Mouse (Mus musculus) heart, embryonic 10.5 days (tissue): ENCODE data around the gene Rtl8b. TPM values are rescaled to one million over a fixed set of nuclear protein-coding genes. Genes with fewer than 3 reads are reported as not detected.
"Not testable (repeated sequence)": the region's sequence is repeated elsewhere in the genome, so short reads cannot be mapped to it uniquely, and the experiment has no call there.

Experiments
- DNase-seq: peaks from one replicate; pipeline ENCODE4 v3.0.0-alpha.2; 2017; ENCODE audit warnings: low spot score
- H3K27ac ChIP-seq: fragments of 300-500 bp; sonication (generic); 2 replicates; pipeline ENCODE4 v1.5.1; 2016; ENCODE audit warnings: mild to moderate bottlenecking
- H3K27me3 ChIP-seq: fragments of 300-500 bp; sonication (generic); 2 replicates; pipeline ENCODE4 v1.6.1; 2016; ENCODE audit warnings: mild to moderate bottlenecking; ENCODE audit not compliant: poor library complexity, insufficient read depth, severe bottlenecking
- H3K36me3 ChIP-seq: fragments of 300-500 bp; sonication (generic); 2 replicates; pipeline ENCODE4 v1.6.1; 2016; ENCODE audit warnings: mild to moderate bottlenecking, moderate library complexity
- H3K4me1 ChIP-seq: fragments of 300-500 bp; sonication (generic); 2 replicates; pipeline ENCODE4 v1.6.1; 2016; ENCODE audit warnings: mild to moderate bottlenecking
- H3K4me3 ChIP-seq: fragments of 300-500 bp; sonication (generic); 2 replicates; pipeline ENCODE4 v1.5.1; 2016; ENCODE audit warnings: mild to moderate bottlenecking, moderate library complexity
- H3K9me3 ChIP-seq: fragments of 300-500 bp; sonication (generic); 2 replicates; pipeline ENCODE4 v1.6.1; 2016; ENCODE audit warnings: mild to moderate bottlenecking, moderate library complexity
- WGBS: fragments of 180-500 bp; shearing (Covaris S2); methylation state at CpG from one replicate; pipeline ENCODE4 v1.1.7; 2016; 5-methylcytosine and 5-hydroxymethylcytosine counted together
- polyA plus RNA-seq: library from polyadenylated mRNA; unstranded; fragments of >200 nt; fragmentation: Nextera tagmentation; extraction: Ambion mirVana; gene quantifications from 2 replicates; pipeline ENCODE4 v1.2.1, GENCODE M21; 2016

Rtl8b gene
- polyA plus RNA-seq, 1 experiment from 2014 or later: 65.5 TPM

- H3K4me1 ChIP-seq, H3K27ac ChIP-seq, H3K9me3 ChIP-seq, H3K4me3 ChIP-seq, H3K27me3 ChIP-seq, DNase-seq, H3K36me3 ChIP-seq: not testable (repeated sequence)
- WGBS: no CpG with 5 or more reads among the region's 36 CpGs
Measured at GRCm38 (mm10) chrX:53669557-53670270, 494 bp downstream of the Rtl8b start.

GRCm38 (mm10) chrX:53652917-53653316, 17.3 kb downstream of the Rtl8b start:
- H3K27ac ChIP-seq, H3K4me3 ChIP-seq, H3K27me3 ChIP-seq, H3K36me3 ChIP-seq, H3K9me3 ChIP-seq, DNase-seq, H3K4me1 ChIP-seq: not testable (repeated sequence)
- 63% methylated on average over 4 of the region's 4 CpGs for WGBS

- WGBS: 77% methylated on average over 6 of the region's 6 CpGs
Measured at GRCm38 (mm10) chrX:53645885-53646284, 24.3 kb downstream of the Rtl8b start.

GRCm38 (mm10) chrX:53642980-53643961, 26.9 kb downstream of the Rtl8b start, which contains the start of gene Rtl8a:
Gene Rtl8a (minus strand): TSS chrX:53643682.
- H3K4me1 ChIP-seq, H3K36me3 ChIP-seq, H3K9me3 ChIP-seq, H3K27me3 ChIP-seq: not testable (repeated sequence)
- DNase-seq: peak; percentile 87
- peak within 1 kb of the TSS; percentile 29; the same call in 1 of the 2 replicates for H3K27ac ChIP-seq
- H3K4me3 ChIP-seq: peak within 1 kb of the TSS; percentile 36
- WGBS: 24% methylated on average over 10 of the region's 50 CpGs

More at GRCm38 (mm10) chrX:53645885-53646284, 24.3 kb downstream of the Rtl8b start:
- H3K4me3 ChIP-seq: no peak overlapping the region
- no peaks in the 10 kb centered on the region for H3K4me1 ChIP-seq
- H3K9me3 ChIP-seq: no peaks in the 10 kb centered on the region
- no peak for DNase-seq
- no peak overlapping the region for H3K27ac ChIP-seq
- H3K27me3 ChIP-seq: no peaks in the 10 kb centered on the region
- no peaks in the 10 kb centered on the region for H3K36me3 ChIP-seq

- H3K9me3 ChIP-seq, H3K4me3 ChIP-seq, DNase-seq, H3K36me3 ChIP-seq, H3K4me1 ChIP-seq, H3K27me3 ChIP-seq, H3K27ac ChIP-seq: not testable (repeated sequence)
- WGBS: 70% methylated on average over 4 of the region's 4 CpGs
Measured at GRCm38 (mm10) chrX:53642604-53642979, 27.6 kb downstream of the Rtl8b start.

GRCm38 (mm10) chrX:53638107-53638506, 32.1 kb downstream of the Rtl8b start:
- not testable (repeated sequence) for H3K27me3 ChIP-seq, H3K4me1 ChIP-seq, H3K9me3 ChIP-seq, H3K4me3 ChIP-seq, H3K27ac ChIP-seq, DNase-seq, H3K36me3 ChIP-seq
- 53% methylated on average over 3 of the region's 3 CpGs for WGBS

Other genes with a start within 250 kb of the Rtl8b start
- gene Etd, start 235.5 kb downstream of the Rtl8b start, polyA plus RNA-seq: not detected in 2 replicates
- 31.0 and 48.5 TPM in 2 replicates for gene Rtl8c, start 62.4 kb downstream of the Rtl8b start, polyA plus RNA-seq
- gene Gm14597, start 61.4 kb downstream of the Rtl8b start, polyA plus RNA-seq: not detected in 2 replicates
- 78.5 and 92.4 TPM in 2 replicates for gene Rtl8a, start 26.7 kb downstream of the Rtl8b start, polyA plus RNA-seq
- gene 4930502E18Rik, start 54.4 kb upstream of the Rtl8b start, polyA plus RNA-seq: 0.48 and 0.80 TPM in 2 replicates
- gene 1700013H16Rik, start 87.4 kb upstream of the Rtl8b start, polyA plus RNA-seq: not detected in 2 replicates
- gene Zfp36l3, start 106.0 kb upstream of the Rtl8b start, polyA plus RNA-seq: not detected in 2 replicates
- 0.74 and 2.0 TPM in 2 replicates for gene Xlr, start 127.3 kb upstream of the Rtl8b start, polyA plus RNA-seq